8 mouse cellular contexts compared by ENCODE assay signal in genomic region chr6:125040221-125040620, GRCm38 (mm10). TPM values are rescaled to one million over a fixed set of nuclear protein-coding genes. Genes with fewer than 3 reads are reported as not detected.
DNase-seq lines count a peak whose midpoint lies in the region; ATAC-seq and TF ChIP-seq lines count a peak whose summit lies in the region.

No protein-coding gene starts in this region.

- DNase-seq in cerebellum, adult 2 months, result no peak
- no peak for DNase-seq in neural tube, embryonic 11.5 days (ENCODE audit: low spot score)
- no peak for DNase-seq in neural tube, embryonic 10.5 days (ENCODE audit: extremely low spot score, low spot score)
- no peak for DNase-seq in limb, embryonic 14.5 days (ENCODE audit: low spot score)
- DNase-seq in urinary bladder, postnatal 14 days (ENCODE audit: low spot score), result no peak
- DNase-seq in left cerebral cortex, postnatal 10 days (ENCODE audit: extremely low spot score in 1 of 2, low spot score in 2 of 2), result no peak

- peaks cover 5% of the 10 kb centered on the region; the same call in 1 of the 2 replicates for H3K36me3 ChIP-seq in neural tube, embryonic 11.5 days (ENCODE audit: control insufficient read depth, insufficient read depth, low read length)
- peaks cover 46% of the 10 kb centered on the region for H3K36me3 ChIP-seq in limb, embryonic 14.5 days (ENCODE audit: control insufficient read depth, insufficient read depth, low read length)
- peaks cover 25% of the 10 kb centered on the region for H3K36me3 ChIP-seq in stomach, embryonic 16.5 days (ENCODE audit: control insufficient read depth, insufficient read depth, low read length)

- WGBS in cerebellum, adult 2 months, result 22% methylated on average over 7 of the region's 7 CpGs
- WGBS in neural tube, embryonic 11.5 days, result 17% methylated on average over 7 of the region's 7 CpGs
- WGBS in limb, embryonic 14.5 days, result 13% methylated on average over 7 of the region's 7 CpGs
- 8% methylated on average over 7 of the region's 7 CpGs for WGBS in stomach, embryonic 16.5 days

- H3K27ac ChIP-seq in cerebellum, adult 2 months (ENCODE audit: insufficient read depth, low read length), result no peak overlapping the region
- no peak overlapping the region; the same call in 1 of the 2 replicates for H3K27ac ChIP-seq in neural tube, embryonic 11.5 days (ENCODE audit: low read depth, low read length)
- peak overlapping the region; percentile 70; the same call in 1 of the 2 replicates for H3K27ac ChIP-seq in limb, embryonic 14.5 days (replicated peaks; ENCODE audit: low read depth, low read length)
- peak overlapping the region; percentile 50 for H3K27ac ChIP-seq in stomach, embryonic 16.5 days (ENCODE audit: low read length)

- no peak for TF ChIP-seq POLR2A in cerebellum, adult 2 months (IDR thresholded peaks at IDR 0.05; ENCODE audit: borderline replicate concordance, insufficient read depth, low read length)
- no peak for TF ChIP-seq POLR2A in limb, embryonic 14.5 days (IDR thresholded peaks at IDR 0.05; ENCODE audit: borderline replicate concordance, extremely low read depth, insufficient read depth, insufficient read length)

- H3K9ac ChIP-seq in neural tube, embryonic 11.5 days (ENCODE audit: low read length), result peak overlapping the region; percentile 81
- peak overlapping the region; percentile 69 for H3K9ac ChIP-seq in limb, embryonic 14.5 days (ENCODE audit: low read depth, low read length, severe bottlenecking)
- H3K9ac ChIP-seq in stomach, embryonic 16.5 days (ENCODE audit: low read length), result peak overlapping the region; percentile 77

- TF ChIP-seq CTCF in cerebellum, adult 2 months (IDR thresholded peaks at IDR 0.05; ENCODE audit: borderline replicate concordance, insufficient read depth, low read depth, low read length), result no peak

- no peaks in the 10 kb centered on the region for H3K27me3 ChIP-seq in cerebellum, adult 2 months (ENCODE audit: control insufficient read depth, insufficient read depth, low read length)
- H3K27me3 ChIP-seq in neural tube, embryonic 11.5 days (ENCODE audit: control insufficient read depth, insufficient read depth, low read length), result no peaks in the 10 kb centered on the region
- no peaks in the 10 kb centered on the region for H3K27me3 ChIP-seq in limb, embryonic 14.5 days (ENCODE audit: control insufficient read depth, insufficient read depth, low read length)
- H3K27me3 ChIP-seq in stomach, embryonic 16.5 days (ENCODE audit: control insufficient read depth, insufficient read depth, low read length), result no peaks in the 10 kb centered on the region

- H3K4me1 ChIP-seq in cerebellum, adult 2 months (ENCODE audit: control insufficient read depth, insufficient read depth, low read length), result no peaks in the 10 kb centered on the region
- H3K4me1 ChIP-seq in neural tube, embryonic 11.5 days (ENCODE audit: control insufficient read depth, insufficient read depth, low read length), result 0 out of 2 replicates have a peak, but pooled peaks cover 2% of the 10 kb centered on the region
- H3K4me1 ChIP-seq in limb, embryonic 14.5 days (ENCODE audit: control insufficient read depth, insufficient read depth, low read length), result peaks cover 4% of the 10 kb centered on the region; the same call in 1 of the 2 replicates
- H3K4me1 ChIP-seq in stomach, embryonic 16.5 days (ENCODE audit: control insufficient read depth, insufficient read depth, low read length), result peaks cover 12% of the 10 kb centered on the region; the same call in 1 of the 2 replicates

- intact Hi-C loops in left cerebral cortex, postnatal 10 days (cut with DNase I), result no loop called here

- ATAC-seq in cerebellum, adult (ENCODE audit: insufficient number of reproducible peaks, low FRiP score, low TSS enrichment), result no peak
- no peak for ATAC-seq in neural tube, embryonic 11.5 days (ENCODE audit: insufficient read depth, low FRiP score, low TSS enrichment)
- ATAC-seq in limb, embryonic 14.5 days (ENCODE audit: low FRiP score, low read depth), result no peak
- no peak for ATAC-seq in stomach, embryonic 16.5 days (ENCODE audit: insufficient read depth, low FRiP score)

- no peaks in the 10 kb centered on the region for H3K9me3 ChIP-seq in neural tube, embryonic 11.5 days (ENCODE audit: control insufficient read depth, low read length)
- no peaks in the 10 kb centered on the region for H3K9me3 ChIP-seq in limb, embryonic 14.5 days (ENCODE audit: control insufficient read depth, low read length)
- no peaks in the 10 kb centered on the region for H3K9me3 ChIP-seq in stomach, embryonic 16.5 days (replicated peaks; ENCODE audit: control insufficient read depth, low read length)

- peak overlapping the region; percentile 58 for H3K4me2 ChIP-seq in neural tube, embryonic 11.5 days (ENCODE audit: low read depth)
- peak overlapping the region; percentile 76 for H3K4me2 ChIP-seq in limb, embryonic 14.5 days (replicated peaks; ENCODE audit: low read depth, low read length, severe bottlenecking)
- peak overlapping the region; percentile 79 for H3K4me2 ChIP-seq in stomach, embryonic 16.5 days (ENCODE audit: low read depth, low read length)

- peak overlapping the region; percentile 96 for H3K4me3 ChIP-seq in cerebellum, adult 2 months (replicated peaks; ENCODE audit: insufficient read depth, low read depth, low read length)
- H3K4me3 ChIP-seq in neural tube, embryonic 11.5 days (ENCODE audit: low read depth, low read length), result peak overlapping the region; percentile 66
- peak overlapping the region; percentile 51 for H3K4me3 ChIP-seq in limb, embryonic 14.5 days (replicated peaks; ENCODE audit: low read length)
- peak overlapping the region; percentile 77 for H3K4me3 ChIP-seq in stomach, embryonic 16.5 days (replicated peaks; ENCODE audit: low read length)

RNA-seq across cellular contexts. Expression of gene Ing4, which starts 0.7 kb away (rescaled TPM):
- 75.7 and 80.2 TPM in 2 replicates for polyA plus RNA-seq in cerebellum, adult 2 months (2012; rRNA removed)
- polyA plus RNA-seq in neural tube, embryonic 11.5 days (2014; fragmentation: Nextera tagmentation; extraction: Ambion mirVana), result 130 and 132 TPM in 2 replicates
- polyA plus RNA-seq in limb, embryonic 14.5 days (2012; rRNA removed), result 143 TPM in 2 replicates
- 122 and 131 TPM in 2 replicates for polyA plus RNA-seq in limb, embryonic 14.5 days (2014; fragmentation: Nextera tagmentation; extraction: Ambion mirVana)
- 114 and 115 TPM in 2 replicates for polyA plus RNA-seq in stomach, embryonic 16.5 days (2015; fragmentation: Nextera tagmentation; extraction: Ambion mirVana)
- 10 to 100 TPM; 56.9 to 59.9 TPM for total RNA-seq in left cerebral cortex, postnatal 10 days (2021)

RNA-seq across cellular contexts. Expression of gene Acrbp, which starts 9.3 kb away (rescaled TPM):
- 23.7 and 24.8 TPM in 2 replicates for polyA plus RNA-seq in cerebellum, adult 2 months (2012; rRNA removed)
- 10.9 and 11.7 TPM in 2 replicates for polyA plus RNA-seq in neural tube, embryonic 11.5 days (2014; fragmentation: Nextera tagmentation; extraction: Ambion mirVana)
- polyA plus RNA-seq in limb, embryonic 14.5 days (2012; rRNA removed), result 28.9 and 31.3 TPM in 2 replicates
- 9.4 and 13.9 TPM in 2 replicates for polyA plus RNA-seq in limb, embryonic 14.5 days (2014; fragmentation: Nextera tagmentation; extraction: Ambion mirVana)
- polyA plus RNA-seq in stomach, embryonic 16.5 days (2015; fragmentation: Nextera tagmentation; extraction: Ambion mirVana), result 10.6 and 12.9 TPM in 2 replicates
- total RNA-seq in left cerebral cortex, postnatal 10 days (2021), result 1 to 10 TPM; 8.0 to 8.7 TPM

RNA-seq across cellular contexts. Expression of gene Lpar5, which starts 27.5 kb away (rescaled TPM):
- polyA plus RNA-seq in cerebellum, adult 2 months (2012; rRNA removed), result 0.57 and 0.84 TPM in 2 replicates
- 0.34 and 0.57 TPM in 2 replicates for polyA plus RNA-seq in neural tube, embryonic 11.5 days (2014; fragmentation: Nextera tagmentation; extraction: Ambion mirVana)
- 3.9 and 5.0 TPM in 2 replicates for polyA plus RNA-seq in limb, embryonic 14.5 days (2012; rRNA removed)
- 2.5 and 4.0 TPM in 2 replicates for polyA plus RNA-seq in limb, embryonic 14.5 days (2014; fragmentation: Nextera tagmentation; extraction: Ambion mirVana)
- polyA plus RNA-seq in stomach, embryonic 16.5 days (2015; fragmentation: Nextera tagmentation; extraction: Ambion mirVana), result 9.5 and 13.6 TPM in 2 replicates
- 1 to 10 TPM in 1 of 2 experiments, under 1 TPM in 1; 0.45 to 1.0 TPM for total RNA-seq in left cerebral cortex, postnatal 10 days (2021)

RNA-seq across cellular contexts. Expression of gene Zfp384, which starts 31.3 kb away (rescaled TPM):
- polyA plus RNA-seq in cerebellum, adult 2 months (2012; rRNA removed), result 57.3 and 64.8 TPM in 2 replicates
- 9.7 and 10.2 TPM in 2 replicates for polyA plus RNA-seq in neural tube, embryonic 11.5 days (2014; fragmentation: Nextera tagmentation; extraction: Ambion mirVana)
- 103 and 130 TPM in 2 replicates for polyA plus RNA-seq in limb, embryonic 14.5 days (2012; rRNA removed)
- polyA plus RNA-seq in limb, embryonic 14.5 days (2014; fragmentation: Nextera tagmentation; extraction: Ambion mirVana), result 12.4 and 14.6 TPM in 2 replicates
- polyA plus RNA-seq in stomach, embryonic 16.5 days (2015; fragmentation: Nextera tagmentation; extraction: Ambion mirVana), result 9.3 and 12.8 TPM in 2 replicates
- total RNA-seq in left cerebral cortex, postnatal 10 days (2021), result 10 to 100 TPM; 41.0 to 41.2 TPM

RNA-seq across cellular contexts. Expression of gene Pianp, which starts 43.7 kb away (rescaled TPM):
- 104 and 109 TPM in 2 replicates for polyA plus RNA-seq in cerebellum, adult 2 months (2012; rRNA removed)
- polyA plus RNA-seq in neural tube, embryonic 11.5 days (2014; fragmentation: Nextera tagmentation; extraction: Ambion mirVana), result 1.7 and 2.6 TPM in 2 replicates
- 35.2 and 44.6 TPM in 2 replicates for polyA plus RNA-seq in limb, embryonic 14.5 days (2012; rRNA removed)
- 20.0 and 20.3 TPM in 2 replicates for polyA plus RNA-seq in limb, embryonic 14.5 days (2014; fragmentation: Nextera tagmentation; extraction: Ambion mirVana)
- polyA plus RNA-seq in stomach, embryonic 16.5 days (2015; fragmentation: Nextera tagmentation; extraction: Ambion mirVana), result 4.0 and 4.2 TPM in 2 replicates
- 100 to 1,000 TPM; 116 TPM for total RNA-seq in left cerebral cortex, postnatal 10 days (2021)

Comparison
In these comparisons a context has a peak if more than half of its experiments do, and no peak if none do; other contexts are left out.
1. H3K27ac ChIP-seq: peak in limb, embryonic 14.5 days (single experiment) and stomach, embryonic 16.5 days (single experiment); none in cerebellum, adult 2 months (single experiment) and neural tube, embryonic 11.5 days (single experiment).
2. Peak in every context shown above with its lines, with median percentiles within 50 percentile points of each other: H3K4me3 ChIP-seq, H3K4me2 ChIP-seq and H3K9ac ChIP-seq.